Mouse (Mus musculus): ENCODE measurements around the gene 5730522E02Rik. TPM values are rescaled to one million over a fixed set of nuclear protein-coding genes. Genes with fewer than 3 reads are reported as not detected.
A peak's percentile ranks its signal among the peaks of the same experiment; 100 is the strongest.

The 5730522E02Rik gene
- polyA plus RNA-seq, 1 experiment from 2014 or later = 24.3 TPM

DNA sequence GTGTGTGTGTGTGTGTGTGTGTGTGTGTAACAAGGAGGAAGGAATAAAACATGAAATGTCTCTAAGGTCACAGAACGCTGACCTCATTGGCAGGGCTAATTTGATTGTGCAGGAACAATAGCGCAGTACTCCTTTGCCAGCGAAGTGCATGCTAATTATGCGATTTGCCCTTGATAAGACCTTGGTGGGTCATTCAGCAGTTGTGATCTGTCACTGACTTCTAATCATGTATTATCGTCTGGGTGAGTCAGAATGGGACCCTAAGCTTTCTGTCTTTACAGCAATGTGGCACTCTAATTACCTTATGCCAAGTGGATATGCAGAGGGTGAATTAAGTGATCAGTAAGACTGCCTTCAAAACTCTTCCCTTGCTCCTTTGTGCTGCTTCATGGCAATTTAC is 514.4 kb downstream of the 5730522E02Rik start:
- H3K4me1 ChIP-seq = peaks cover 35% of the 10 kb centered on the region
- WGBS = 16% methylated on average over 5 of the region's 5 CpGs
- no peak overlapping the region for H3K4me2 ChIP-seq (replicated peaks)
- no peak overlapping the region for H3K9ac ChIP-seq (replicated peaks)
- H3K27me3 ChIP-seq = no peaks in the 10 kb centered on the region
- no peak overlapping the region for H3K4me3 ChIP-seq
- peak; percentile 60 for ATAC-seq (replicated peaks)
- peak overlapping the region; percentile 88 for H3K27ac ChIP-seq (replicated peaks)
- no peaks in the 10 kb centered on the region for H3K36me3 ChIP-seq
- no peaks in the 10 kb centered on the region for H3K9me3 ChIP-seq

DNA sequence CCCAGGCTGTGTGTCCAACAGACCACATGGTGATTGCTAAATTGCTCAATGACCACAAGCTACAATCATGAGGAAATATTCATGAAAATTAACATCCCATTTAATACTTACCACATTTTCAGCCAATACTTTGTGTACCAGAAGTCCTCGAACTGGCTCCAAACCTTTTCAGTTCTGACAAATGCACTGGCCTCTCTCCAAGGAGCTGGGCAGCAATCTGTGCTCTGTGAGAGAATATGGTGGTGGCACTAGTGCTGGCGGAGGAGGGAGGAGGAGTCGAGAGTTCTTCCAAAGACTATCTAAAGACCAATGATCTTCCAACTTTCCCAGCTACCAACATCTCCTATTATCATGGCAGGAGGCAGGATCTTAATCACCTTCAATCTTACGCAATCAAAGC is 525.8 kb downstream of the 5730522E02Rik start:
- whole genome bisulfite sequencing = 68% methylated on average over 4 of the region's 4 CpGs

GRCm38 (mm10) chr11:25679856-25680255 is 530.7 kb downstream of the 5730522E02Rik start:
- Histone ChIP-seq H3K9ac (replicated peaks) (no peak overlapping the region), H3K36me3 (no peaks in the 10 kb centered on the region), H3K4me2 (replicated peaks) (no peak overlapping the region), H3K27me3 (no peaks in the 10 kb centered on the region), H3K27ac (replicated peaks) (no peak overlapping the region), H3K9me3 (no peaks in the 10 kb centered on the region), H3K4me3 (no peak overlapping the region), H3K4me1 (0 out of 2 replicates have a peak, but pooled peaks cover 3% of the 10 kb centered on the region)
- no peak for ATAC-seq (replicated peaks)
- WGBS = 84% methylated on average over 1 of the region's 1 CpGs

More for the DNA sequence above, 525.8 kb downstream of the 5730522E02Rik start:
- no peak overlapping the region for H3K27ac ChIP-seq (replicated peaks)
- H3K4me2 ChIP-seq (replicated peaks) = no peak overlapping the region
- ATAC-seq (replicated peaks) = no peak; the same call in 1 of the 2 replicates
- H3K9ac ChIP-seq (replicated peaks) = no peak overlapping the region
- H3K4me3 ChIP-seq = no peak overlapping the region
- no peaks in the 10 kb centered on the region for H3K36me3 ChIP-seq
- no peaks in the 10 kb centered on the region for H3K27me3 ChIP-seq
- H3K4me1 ChIP-seq = 0 out of 2 replicates have a peak, but pooled peaks cover 3% of the 10 kb centered on the region
- no peaks in the 10 kb centered on the region for H3K9me3 ChIP-seq

DNA sequence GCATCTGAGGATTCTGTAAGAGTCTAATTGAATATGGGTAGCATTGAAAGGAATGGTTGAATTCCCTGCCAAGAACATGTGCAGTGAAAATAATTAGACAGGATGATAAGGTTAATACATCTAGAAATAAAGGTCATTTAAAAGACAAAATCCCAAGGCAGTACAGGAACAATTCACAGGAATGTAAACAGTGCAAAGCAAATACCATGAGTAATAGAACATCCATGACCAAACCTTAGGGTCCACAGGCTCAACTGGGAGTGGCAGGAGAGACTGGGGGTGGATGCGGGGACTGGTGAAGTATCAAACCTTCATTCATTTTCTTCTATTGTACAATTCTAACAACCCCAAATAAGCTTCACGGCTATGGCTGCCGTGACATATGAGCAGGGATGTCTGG is 536.4 kb downstream of the 5730522E02Rik start:
- ATAC-seq (replicated peaks) = no peak
- no peak overlapping the region for H3K4me3 ChIP-seq
- no peak overlapping the region for H3K4me2 ChIP-seq (replicated peaks)
- H3K27ac ChIP-seq (replicated peaks) = no peak overlapping the region
- WGBS = 85% methylated on average over 3 of the region's 3 CpGs
- no peaks in the 10 kb centered on the region for H3K4me1 ChIP-seq
- H3K9ac ChIP-seq (replicated peaks) = no peak overlapping the region
- no peaks in the 10 kb centered on the region for H3K27me3 ChIP-seq
- no peaks in the 10 kb centered on the region for H3K36me3 ChIP-seq
- no peaks in the 10 kb centered on the region for H3K9me3 ChIP-seq

GRCm38 (mm10) chr11:25670018-25670417 is 540.5 kb downstream of the 5730522E02Rik start:
- no peaks in the 10 kb centered on the region for H3K27me3 ChIP-seq
- H3K9ac ChIP-seq (replicated peaks) = no peak overlapping the region
- H3K4me3 ChIP-seq = no peak overlapping the region
- H3K36me3 ChIP-seq = no peaks in the 10 kb centered on the region
- WGBS = 68% methylated on average over 4 of the region's 4 CpGs
- no peaks in the 10 kb centered on the region for H3K9me3 ChIP-seq
- ATAC-seq (replicated peaks) = no peak
- H3K27ac ChIP-seq (replicated peaks) = no peak overlapping the region
- no peak overlapping the region for H3K4me2 ChIP-seq (replicated peaks)
- H3K4me1 ChIP-seq = 0 out of 2 replicates have a peak, but pooled peaks cover 2% of the 10 kb centered on the region

DNA sequence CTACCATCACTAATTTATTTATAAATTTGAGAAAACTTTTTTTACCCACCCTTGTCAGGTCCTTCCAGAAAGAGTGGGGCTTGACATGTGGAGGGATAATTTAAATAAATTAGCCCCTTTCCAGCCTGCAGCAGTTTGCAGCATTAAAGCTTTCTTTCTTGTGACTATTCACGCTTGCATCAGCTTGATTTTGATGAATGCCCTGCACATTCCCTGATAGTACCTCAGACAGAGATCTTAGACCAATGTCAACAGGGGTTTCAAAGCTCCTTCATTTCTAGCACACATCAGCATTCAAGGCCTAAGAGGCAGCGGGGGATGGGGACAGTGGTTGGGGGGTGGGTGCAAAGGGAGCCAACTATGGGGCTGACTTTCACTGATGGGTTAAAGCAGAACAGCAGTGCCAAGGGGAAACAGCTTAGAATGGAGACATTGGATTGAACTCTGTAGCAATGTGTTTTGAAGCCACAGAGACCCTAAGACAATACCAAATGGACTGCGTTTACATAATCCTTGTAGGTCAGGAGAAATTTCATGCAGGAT is 545.9 kb downstream of the 5730522E02Rik start:
- Histone ChIP-seq H3K4me1 (peaks cover 8% of the 10 kb centered on the region; the same call in 1 of the 2 replicates), H3K36me3 (no peaks in the 10 kb centered on the region), H3K9ac (replicated peaks) (no peak overlapping the region), H3K27ac (replicated peaks) (no peak overlapping the region), H3K27me3 (no peaks in the 10 kb centered on the region), H3K4me3 (no peak overlapping the region), H3K9me3 (no peaks in the 10 kb centered on the region), H3K4me2 (replicated peaks) (no peak overlapping the region)
- ATAC-seq (replicated peaks) = 0 out of 2 replicates have a peak, but pooled peaks have one; percentile 11
- 51% methylated on average over 3 of the region's 3 CpGs for WGBS

DNA sequence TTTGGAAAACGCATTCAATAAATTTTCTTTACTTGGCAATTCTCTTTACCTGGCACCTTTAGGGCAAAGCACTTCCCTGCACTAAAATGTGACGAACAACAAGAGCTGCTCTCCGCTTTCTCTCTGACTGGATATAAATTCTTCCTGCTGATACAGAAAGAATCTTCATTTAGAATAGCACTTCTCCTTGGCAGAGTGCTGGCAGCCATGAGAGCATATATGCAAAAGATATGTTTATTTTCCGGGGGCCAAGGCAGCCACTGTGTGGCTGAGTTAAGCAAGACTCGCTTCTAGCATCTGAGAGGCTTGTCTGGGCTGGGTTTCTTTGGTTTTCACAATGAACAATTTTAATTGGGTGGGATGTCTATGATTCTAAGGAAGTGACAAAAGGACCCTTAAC is 564.3 kb downstream of the 5730522E02Rik start:
- no peak overlapping the region for H3K4me2 ChIP-seq (replicated peaks)

GRCm38 (mm10) chr11:25644767-25645622 is 565.6 kb downstream of the 5730522E02Rik start:
- Histone ChIP-seq H3K36me3 (no peaks in the 10 kb centered on the region), H3K9me3 (no peaks in the 10 kb centered on the region), H3K4me3 (peak overlapping the region; percentile 28), H3K27me3 (no peaks in the 10 kb centered on the region), H3K4me2 (replicated peaks) (peak overlapping the region; percentile 37), H3K4me1 (peaks cover 28% of the 10 kb centered on the region), H3K27ac (replicated peaks) (peak overlapping the region; percentile 43), H3K9ac (replicated peaks) (peak overlapping the region; percentile 34; the same call in 1 of the 2 replicates)
- 26% methylated on average over 22 of the region's 22 CpGs for WGBS
- ATAC-seq (replicated peaks) = peak; percentile 59

More for the DNA sequence above, 564.3 kb downstream of the 5730522E02Rik start:
- Histone ChIP-seq H3K4me3 (no peak overlapping the region), H3K36me3 (no peaks in the 10 kb centered on the region), H3K27me3 (no peaks in the 10 kb centered on the region), H3K4me1 (peaks cover 24% of the 10 kb centered on the region), H3K9ac (replicated peaks) (no peak overlapping the region), H3K27ac (replicated peaks) (peak overlapping the region; percentile 43; the same call in 1 of the 2 replicates), H3K9me3 (no peaks in the 10 kb centered on the region)
- WGBS = 52% methylated on average over 5 of the region's 5 CpGs
- 0 out of 2 replicates have a peak, but pooled peaks have one; percentile 29 for ATAC-seq (replicated peaks)

- Histone ChIP-seq H3K4me3 (no peak overlapping the region), H3K36me3 (no peaks in the 10 kb centered on the region), H3K9ac (replicated peaks) (no peak overlapping the region), H3K9me3 (no peaks in the 10 kb centered on the region), H3K27ac (replicated peaks) (no peak overlapping the region), H3K27me3 (no peaks in the 10 kb centered on the region), H3K4me2 (replicated peaks) (no peak overlapping the region), H3K4me1 (0 out of 2 replicates have a peak, but pooled peaks cover 6% of the 10 kb centered on the region)
- 5% methylated on average over 2 of the region's 2 CpGs for WGBS
- no peak for ATAC-seq (replicated peaks)
Measured at GRCm38 (mm10) chr11:25606886-25607285, 603.7 kb downstream of the 5730522E02Rik start.

- no peaks in the 10 kb centered on the region for H3K9me3 ChIP-seq
- H3K36me3 ChIP-seq = no peaks in the 10 kb centered on the region
- no peak overlapping the region for H3K4me2 ChIP-seq (replicated peaks)
- 0 out of 2 replicates have a peak, but pooled peaks cover 3% of the 10 kb centered on the region for H3K4me1 ChIP-seq
- no peaks in the 10 kb centered on the region for H3K27me3 ChIP-seq
- 72% methylated on average over 5 of the region's 5 CpGs for WGBS
- no peak for ATAC-seq (replicated peaks)
- H3K4me3 ChIP-seq = no peak overlapping the region
- H3K27ac ChIP-seq (replicated peaks) = no peak overlapping the region
- H3K9ac ChIP-seq (replicated peaks) = no peak overlapping the region
Measured at GRCm38 (mm10) chr11:25600030-25600429, 610.5 kb downstream of the 5730522E02Rik start.

DNA sequence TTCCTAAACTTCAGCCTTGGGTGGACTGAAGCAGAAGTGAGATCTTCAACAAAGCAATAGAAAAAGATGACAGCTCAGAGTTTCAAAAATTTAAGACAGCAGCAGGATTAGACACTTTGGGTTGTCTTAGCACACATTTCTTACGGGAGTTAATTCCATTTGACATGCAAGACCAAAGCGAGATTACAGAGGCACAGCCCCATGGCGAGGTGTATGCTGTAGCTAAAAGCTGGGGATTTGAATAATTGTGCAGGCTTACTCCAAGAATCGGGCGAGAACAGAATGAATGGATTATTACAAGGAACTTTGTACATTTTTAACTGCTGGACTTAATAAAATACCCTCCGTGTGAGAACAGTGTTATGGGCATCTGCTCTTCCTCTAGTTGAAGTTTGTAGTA is 615.3 kb downstream of the 5730522E02Rik start:
- peaks cover 7% of the 10 kb centered on the region; the same call in 1 of the 2 replicates for H3K4me1 ChIP-seq
- no peak overlapping the region for H3K4me2 ChIP-seq (replicated peaks)
- no peak for ATAC-seq (replicated peaks)
- no peaks in the 10 kb centered on the region for H3K36me3 ChIP-seq
- H3K9ac ChIP-seq (replicated peaks) = no peak overlapping the region
- WGBS = 32% methylated on average over 6 of the region's 6 CpGs
- H3K9me3 ChIP-seq = no peaks in the 10 kb centered on the region
- no peaks in the 10 kb centered on the region for H3K27me3 ChIP-seq
- H3K4me3 ChIP-seq = no peak overlapping the region
- no peak overlapping the region for H3K27ac ChIP-seq (replicated peaks)

DNA sequence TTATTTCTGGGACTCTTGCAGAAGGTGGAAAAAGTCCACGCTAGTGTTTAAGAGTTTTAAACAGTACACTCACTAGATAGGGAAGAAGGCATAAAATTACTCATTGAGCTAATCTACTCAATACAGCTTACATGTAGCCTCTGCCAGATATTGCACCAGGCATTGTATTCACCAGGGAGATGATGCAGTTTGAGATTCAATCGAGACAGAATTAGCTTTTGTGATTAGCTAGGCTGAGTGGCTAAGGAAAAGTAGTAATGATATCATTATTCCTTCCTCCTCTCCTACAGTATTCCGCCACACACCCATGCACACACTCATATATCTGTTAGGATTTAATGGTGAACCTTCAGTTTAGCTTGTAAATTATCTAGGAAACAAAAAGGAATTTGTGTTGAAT is 615.8 kb downstream of the 5730522E02Rik start:
- H3K4me3 ChIP-seq = no peak overlapping the region
- H3K36me3 ChIP-seq = no peaks in the 10 kb centered on the region
- peaks cover 7% of the 10 kb centered on the region; the same call in 1 of the 2 replicates for H3K4me1 ChIP-seq
- no peak overlapping the region for H3K4me2 ChIP-seq (replicated peaks)
- WGBS = 71% methylated on average over 3 of the region's 3 CpGs
- no peaks in the 10 kb centered on the region for H3K9me3 ChIP-seq
- no peak for ATAC-seq (replicated peaks)
- no peak overlapping the region for H3K9ac ChIP-seq (replicated peaks)
- H3K27ac ChIP-seq (replicated peaks) = no peak overlapping the region
- H3K27me3 ChIP-seq = no peaks in the 10 kb centered on the region
